Mouse (Mus musculus): ENCODE results near the gene Fuom. TPM values are rescaled to one million over a fixed set of nuclear protein-coding genes. Genes with fewer than 3 reads are reported as not detected.

Gene Fuom
- total RNA-seq, 2 experiments from 2014 or later: 90.7 to 93.7 TPM

DNA sequence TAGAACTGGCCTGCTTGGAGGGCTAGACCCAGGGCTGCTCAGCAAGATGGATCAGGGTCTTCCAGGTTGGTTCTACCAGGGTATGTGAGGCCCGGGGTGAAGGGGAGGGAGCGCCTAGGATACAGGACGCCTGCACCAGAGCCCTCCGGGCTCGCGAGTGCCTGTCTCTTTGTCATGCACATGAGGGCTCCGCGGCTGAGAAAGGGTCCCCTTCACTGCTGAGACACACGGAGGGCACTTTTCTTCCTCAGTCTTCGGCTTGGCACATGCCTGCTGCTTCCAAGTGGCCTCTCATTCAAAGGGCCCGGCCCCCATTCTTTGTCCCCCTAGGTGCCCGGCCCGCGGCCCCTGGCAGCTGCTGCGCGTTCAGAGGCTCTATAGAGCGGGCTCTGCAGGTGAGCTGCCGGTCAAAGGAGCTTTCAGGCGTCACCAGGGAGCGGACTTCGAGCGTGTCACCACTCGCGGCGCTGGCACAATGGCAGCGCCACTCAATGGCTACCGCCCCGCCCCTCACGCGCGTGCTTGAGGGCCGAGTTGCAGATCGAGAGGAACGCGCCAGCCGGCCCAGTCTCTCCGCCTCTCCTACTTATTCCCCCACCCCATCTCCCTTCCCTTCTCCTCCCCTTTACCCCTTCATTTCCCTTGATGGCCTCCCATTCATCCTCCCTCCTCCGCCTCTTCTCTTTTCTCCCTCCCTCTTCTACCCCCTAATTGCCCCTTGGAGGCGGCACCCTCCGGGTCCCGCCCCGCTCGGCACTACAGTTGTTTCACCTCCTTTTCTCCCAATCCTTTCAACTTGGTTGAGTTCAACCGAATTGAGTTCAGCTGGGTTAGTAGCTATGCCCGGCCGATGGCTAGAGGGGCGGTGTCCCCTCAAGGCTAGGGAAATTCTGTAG lies 41.1 kb downstream of the Fuom start:
- no peak for DNase-seq
- intact Hi-C loops (cut with DNase I): loop anchor here (5.0 kb wide), 2 partner anchors 154 to 414 kb away; no protein-coding TSS in a partner anchor

GRCm38 (mm10) chr7:140059601-140060000 lies 42.6 kb downstream of the Fuom start:
- DNase-seq: no peak
- intact Hi-C loops (cut with DNase I): no loop called here

DNA sequence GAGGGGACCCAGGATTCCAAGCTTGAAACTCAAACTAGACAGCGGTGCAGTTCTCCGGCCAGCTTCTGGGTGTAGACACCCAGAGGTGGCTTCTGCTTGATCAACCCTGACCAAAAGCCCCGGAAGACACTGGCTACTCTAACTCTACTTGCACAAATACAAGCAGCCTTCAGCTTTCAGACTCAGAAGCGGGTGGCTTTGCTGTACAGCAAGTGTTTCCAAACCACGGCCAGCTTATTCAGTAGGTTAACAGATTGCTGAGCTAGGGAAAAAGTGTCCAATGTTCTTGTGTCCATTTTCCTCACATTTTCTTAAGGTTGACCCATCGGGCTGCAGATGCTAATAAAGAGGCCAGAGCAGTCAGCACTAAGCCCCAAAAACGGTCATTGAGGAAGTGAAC lies 43.7 kb downstream of the Fuom start:
- DNase-seq: no peak
- intact Hi-C loops (cut with DNase I): no loop called here

DNA sequence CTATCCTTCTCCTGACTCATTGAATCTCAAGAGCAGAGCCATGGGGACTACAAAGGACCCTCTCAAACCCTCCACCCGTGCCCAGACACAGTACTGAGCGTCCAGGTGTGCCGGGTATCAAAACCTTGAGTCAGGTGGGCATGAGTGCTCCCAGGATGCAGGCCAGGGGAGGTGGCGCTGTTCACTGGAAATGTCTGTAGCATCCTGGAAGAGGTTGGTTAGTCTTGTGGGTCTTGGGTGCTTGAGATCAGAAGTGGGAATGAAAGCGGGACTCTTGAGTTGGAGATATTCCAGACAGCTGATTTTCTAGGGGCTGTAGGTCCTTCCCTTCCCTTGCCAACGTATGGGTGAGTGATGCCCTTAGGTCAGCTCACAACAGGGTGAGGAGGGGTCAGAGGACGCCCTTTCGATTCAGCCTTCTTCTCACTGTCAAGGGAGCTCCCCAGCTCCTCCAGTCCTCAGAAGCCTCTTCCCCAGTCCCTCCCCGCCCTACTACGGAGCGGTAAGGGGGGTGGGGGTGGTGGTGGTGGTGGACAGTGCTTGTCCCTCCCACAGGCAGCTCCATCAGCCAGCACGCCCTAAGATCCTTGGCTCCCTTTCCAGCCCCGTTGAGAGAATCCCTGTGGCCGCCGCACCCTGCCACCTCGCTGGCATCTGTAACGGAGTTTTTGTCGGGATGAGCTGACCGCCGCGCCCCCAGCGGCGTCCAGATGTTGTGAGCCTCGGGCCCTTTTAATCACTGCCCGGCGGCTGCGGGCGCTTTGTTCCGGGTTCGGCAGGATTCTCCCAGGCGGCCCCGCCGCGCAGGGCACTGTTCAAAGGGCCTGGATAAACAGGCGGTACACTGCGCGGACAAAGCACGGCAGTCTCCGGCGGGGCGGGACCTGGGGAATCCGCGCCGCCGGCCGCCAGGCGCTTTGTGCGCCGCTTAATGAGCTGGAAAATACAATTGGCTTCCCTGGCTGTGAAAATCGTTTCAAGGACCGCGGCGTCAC lies 44.5 kb downstream of the Fuom start:
- intact Hi-C loops (cut with DNase I): no loop called here

GRCm38 (mm10) chr7:140054124-140054523 lies 48.1 kb downstream of the Fuom start:
- intact Hi-C loops (cut with DNase I): no loop called here
- no peak for DNase-seq

More for the DNA sequence above, 44.5 kb downstream of the Fuom start:
- DNase-seq: peak in 1 of 2 experiments; percentile 37

GRCm38 (mm10) chr7:140049115-140049689 lies 53.0 kb downstream of the Fuom start:
- intact Hi-C loops (cut with DNase I): no loop called here
- peak in 1 of 2 experiments; percentile 39 for DNase-seq

GRCm38 (mm10) chr7:140048361-140049114 lies 53.7 kb downstream of the Fuom start, which contains the start of gene Msx3:
Msx3 (minus strand) TSS chr7:140049089.
- intact Hi-C loops (cut with DNase I): no loop called here
- no peak for DNase-seq

GRCm38 (mm10) chr7:140047811-140048311 lies 54.4 kb downstream of the Fuom start:
- intact Hi-C loops (cut with DNase I): no loop called here
- DNase-seq: peak in 1 of 2 experiments; percentile 22

Other genes starting within 250 kb of the Fuom start
- not detected for gene Kndc1, start 207.7 kb downstream of the Fuom start, total RNA-seq (2021)
- not detected for gene Utf1, start 158.7 kb downstream of the Fuom start, total RNA-seq (2021)
- not detected for gene 6430531B16Rik, start 123.7 kb downstream of the Fuom start, total RNA-seq (2021)
- gene Adam8, start 109.9 kb downstream of the Fuom start, total RNA-seq (2021): under 1 TPM; 0.30 to 0.86 TPM
- 10 to 100 TPM; 13.1 to 13.8 TPM for gene Zfp511, start 66.0 kb downstream of the Fuom start, total RNA-seq (2021)
- gene Tubgcp2, start 65.8 kb downstream of the Fuom start, total RNA-seq (2021): 10 to 100 TPM; 36.5 to 37.1 TPM
- not detected for gene Msx3, start 53.4 kb downstream of the Fuom start, total RNA-seq (2021)
- gene Caly, start 19.9 kb downstream of the Fuom start, total RNA-seq (2021): under 1 TPM in 1 of 2 experiments, not detected in 1; 0.25 TPM
- gene Prap1, start 9.0 kb downstream of the Fuom start, total RNA-seq (2021): not detected
- 1 to 10 TPM; 4.1 to 5.6 TPM for gene Paox, start 13.4 kb upstream of the Fuom start, total RNA-seq (2021)
- 100 to 1,000 TPM; 240 to 272 TPM for gene Echs1, start 14.0 kb upstream of the Fuom start, total RNA-seq (2021)
- gene Mtg1, start 35.1 kb upstream of the Fuom start, total RNA-seq (2021): 10 to 100 TPM; 22.9 to 25.3 TPM
- under 1 TPM; 0.50 to 0.55 TPM for gene Sprn, start 52.4 kb upstream of the Fuom start, total RNA-seq (2021)
- not detected for gene Olfr522, start 62.3 kb upstream of the Fuom start, total RNA-seq (2021)
- not detected for gene Olfr523, start 70.8 kb upstream of the Fuom start, total RNA-seq (2021)
- gene Olfr524, start 103.5 kb upstream of the Fuom start, total RNA-seq (2021): not detected
- not detected for gene Cd163l1, start 115.8 kb upstream of the Fuom start, total RNA-seq (2021)
- gene 5830411N06Rik, start 144.8 kb upstream of the Fuom start, total RNA-seq (2021): not detected
- not detected for gene Olfr525, start 218.4 kb upstream of the Fuom start, total RNA-seq (2021)
- not detected for gene Olfr527, start 231.6 kb upstream of the Fuom start, total RNA-seq (2021)